Mouse (Mus musculus) adrenal gland, adult 8-10 months (tissue): Measurements from ENCODE around the gene Ddx19a. TPM values are rescaled to one million over a fixed set of nuclear protein-coding genes. Genes with fewer than 3 reads are reported as not detected.
"Not testable (repeated sequence)": the region's sequence is repeated elsewhere in the genome, so short reads cannot be mapped to it uniquely, and the experiment has no call there.

Source experiments
- DNase-seq: peaks from one replicate; pipeline ENCODE4 v3.0.0; 2022
- total RNA-seq, 4 experiments: library from RNA; stranded (reverse); gene quantifications; 2 replicates each; pipeline ENCODE4 v1.2.4; 2022

Ddx19a gene
- total RNA-seq, result 10 to 100 TPM; 38.7 to 52.2 (median 44.5) TPM

DNA sequence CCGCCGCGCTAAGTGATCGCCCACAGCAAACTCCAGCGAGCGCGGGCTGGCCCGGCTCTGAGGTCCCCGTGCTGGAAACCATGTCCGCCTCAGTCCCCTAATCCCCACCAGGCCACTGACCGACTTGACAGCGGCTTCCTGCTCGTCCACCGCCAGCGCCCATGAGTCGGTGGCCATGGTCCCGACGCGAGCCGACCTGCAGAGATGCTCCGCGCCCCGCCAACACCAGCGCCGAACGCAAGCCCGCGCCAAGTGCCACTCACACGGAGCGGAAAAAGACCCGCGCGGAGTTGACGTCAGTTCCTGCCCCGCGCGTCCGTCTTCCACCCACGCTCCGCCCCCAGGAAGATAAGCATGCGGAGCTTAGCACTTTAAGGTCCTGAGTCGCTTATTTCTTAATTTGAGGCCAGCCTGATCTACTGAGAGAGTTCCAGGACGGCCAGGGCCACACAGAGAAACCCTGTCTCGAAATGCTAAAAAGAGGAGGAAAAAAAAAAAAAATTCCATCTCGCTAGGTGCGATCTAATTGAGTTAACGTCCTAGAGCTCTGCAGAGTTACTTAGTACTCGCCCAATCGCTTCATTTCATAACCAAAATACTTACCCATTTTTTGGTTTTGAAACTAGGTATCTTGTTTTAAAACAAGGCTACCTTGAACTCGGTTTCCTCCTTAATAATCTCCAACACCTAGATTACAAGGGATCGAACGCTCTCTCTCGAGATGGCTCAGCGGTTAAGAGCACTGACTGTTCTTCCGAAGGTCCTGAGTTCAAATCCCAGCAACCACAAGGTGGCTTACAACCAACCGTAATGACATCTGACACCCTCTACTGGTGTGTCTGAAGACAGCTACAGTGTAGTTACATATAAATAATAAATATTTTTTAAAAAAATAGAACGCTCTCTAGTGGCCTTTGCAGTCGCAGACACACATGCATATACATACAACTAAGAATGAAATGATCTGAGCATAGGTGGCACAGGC lies at the start of gene Ddx19a:
TSS of gene Ddx19a (minus strand) at position 254 of the 985 bp plus-strand sequence.
- DNase-seq, result peak; percentile 84

DNA sequence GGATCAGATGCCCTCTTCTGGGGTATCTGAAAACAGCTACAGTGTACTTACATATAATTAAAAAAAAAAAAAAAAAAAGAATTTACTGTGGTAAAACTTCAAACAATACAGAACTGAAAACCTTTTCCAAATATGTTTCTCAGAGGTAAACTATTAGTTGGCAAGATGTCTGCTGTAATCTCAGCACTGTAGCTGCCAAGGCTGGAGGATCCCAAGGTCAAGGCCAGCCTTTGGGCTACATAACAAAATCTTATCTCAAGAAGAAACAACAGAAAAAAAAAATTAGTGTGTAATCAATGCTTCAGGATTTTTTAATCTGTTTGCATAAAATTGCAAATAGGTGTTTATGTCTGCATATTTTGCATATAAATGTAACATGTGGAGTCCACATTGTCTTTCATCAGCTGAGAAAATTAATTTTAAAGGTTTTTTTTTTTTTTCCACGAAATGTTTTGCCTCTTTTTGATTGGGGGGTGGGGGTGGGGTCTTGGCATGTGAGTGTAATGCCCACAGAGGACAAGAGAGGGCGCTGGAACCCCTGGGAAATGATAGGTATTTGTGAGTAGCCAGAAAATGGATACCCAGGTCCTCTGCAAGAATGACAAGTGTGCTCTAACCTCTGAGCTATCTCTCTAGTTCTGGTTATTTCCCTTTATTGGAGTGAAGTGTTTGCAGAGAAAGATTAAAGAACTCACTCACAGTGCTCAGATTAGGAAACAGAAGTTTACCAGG lies 46.6 kb upstream of the Ddx19a start:
- DNase-seq, result peak; percentile 52

DNA sequence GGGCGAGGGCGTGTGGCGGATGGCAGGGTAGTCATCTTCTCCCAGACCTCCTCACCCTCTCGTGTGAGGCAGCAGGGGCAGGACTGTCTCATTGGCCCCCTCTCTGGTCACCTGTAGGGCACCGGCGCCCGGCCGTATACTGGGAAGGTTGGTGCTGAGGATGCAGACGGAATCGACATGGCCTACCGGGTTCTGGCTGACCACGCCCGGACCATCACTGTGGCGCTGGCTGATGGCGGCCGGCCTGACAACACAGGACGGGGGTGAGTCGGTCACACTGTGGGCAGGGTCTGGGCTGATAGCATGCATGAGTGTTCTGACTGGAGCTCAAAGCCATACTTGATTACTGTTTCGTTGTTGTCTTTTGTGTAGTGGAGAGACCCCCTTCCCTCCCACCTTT lies 44.9 kb upstream of the Ddx19a start:
- no peak for DNase-seq

DNA sequence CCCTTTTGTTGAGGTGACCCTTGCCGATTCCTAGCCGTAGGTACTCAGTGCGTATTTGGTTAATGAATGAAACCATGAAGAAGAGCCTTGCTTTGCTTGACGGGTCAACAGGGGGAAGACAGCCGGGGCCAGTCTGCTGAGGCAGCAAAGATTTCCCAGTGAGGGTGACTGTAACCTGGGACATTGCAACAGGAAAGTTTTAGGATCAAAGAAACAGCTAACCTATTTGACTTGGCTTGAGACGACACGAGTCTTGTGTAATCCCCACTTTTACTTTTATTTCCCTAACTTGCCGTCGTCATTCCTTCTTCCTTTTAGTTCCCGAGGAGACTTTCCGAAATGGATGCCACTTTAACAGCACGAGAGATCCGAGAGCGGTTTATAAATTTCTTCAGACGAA lies 39.0 kb upstream of the Ddx19a start:
- no peak for DNase-seq

DNA sequence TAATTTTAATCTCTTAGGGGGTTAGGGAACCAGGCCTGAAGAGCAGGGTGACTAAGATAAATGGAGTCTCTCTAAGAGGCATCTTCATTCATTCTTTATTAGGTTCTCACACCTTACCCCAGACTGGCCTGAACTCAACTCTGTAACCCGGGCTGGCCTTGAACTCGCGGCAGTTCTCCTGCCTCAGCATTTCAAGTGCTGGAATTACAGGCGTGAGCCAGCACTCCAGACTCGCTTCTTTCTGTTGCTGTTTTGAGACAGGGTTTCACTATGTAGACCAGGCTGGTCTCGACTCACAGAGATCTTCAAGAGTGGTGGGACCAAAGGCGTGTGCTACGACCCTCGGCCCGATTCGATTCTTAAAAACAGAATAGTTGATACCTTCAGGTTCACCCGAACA lies 36.7 kb upstream of the Ddx19a start:
- DNase-seq, result no peak

DNA sequence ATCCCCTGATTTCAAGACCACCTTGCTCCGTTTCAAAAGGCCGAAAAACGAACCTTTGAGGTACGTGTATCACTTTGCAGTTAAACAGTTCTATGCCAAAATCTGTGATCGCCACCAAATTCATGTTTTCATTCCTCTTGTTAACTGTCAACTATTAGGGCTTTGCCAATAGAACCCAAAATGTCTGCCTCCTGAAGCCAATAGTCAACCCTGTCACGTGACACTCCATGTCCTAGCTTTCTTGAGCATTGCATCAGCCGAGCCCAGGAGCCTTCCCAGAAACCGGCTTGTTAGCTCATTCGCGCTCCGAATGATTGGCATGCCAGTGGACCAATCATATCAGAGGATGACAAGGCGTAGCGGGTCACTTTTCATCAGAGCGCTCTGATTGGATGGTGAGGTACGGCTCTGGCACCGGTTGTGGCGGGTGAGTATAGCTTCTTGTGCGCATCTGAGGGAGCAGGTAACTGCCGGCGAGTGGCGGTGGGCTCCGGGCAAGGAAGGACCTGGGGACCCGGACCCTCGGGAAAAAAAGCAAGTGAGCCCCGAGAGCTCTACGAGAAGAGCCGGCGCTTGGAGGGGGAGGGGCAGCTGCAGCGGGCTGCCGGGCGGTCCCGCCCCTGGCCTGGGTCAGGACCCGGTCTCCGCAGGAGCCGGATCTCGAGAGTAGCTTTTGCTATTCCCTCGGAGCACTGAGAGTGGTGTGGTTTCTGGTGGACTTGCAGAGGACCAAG lies 36.0 kb upstream of the Ddx19a start:
- DNase-seq, result peak; percentile 99

DNA sequence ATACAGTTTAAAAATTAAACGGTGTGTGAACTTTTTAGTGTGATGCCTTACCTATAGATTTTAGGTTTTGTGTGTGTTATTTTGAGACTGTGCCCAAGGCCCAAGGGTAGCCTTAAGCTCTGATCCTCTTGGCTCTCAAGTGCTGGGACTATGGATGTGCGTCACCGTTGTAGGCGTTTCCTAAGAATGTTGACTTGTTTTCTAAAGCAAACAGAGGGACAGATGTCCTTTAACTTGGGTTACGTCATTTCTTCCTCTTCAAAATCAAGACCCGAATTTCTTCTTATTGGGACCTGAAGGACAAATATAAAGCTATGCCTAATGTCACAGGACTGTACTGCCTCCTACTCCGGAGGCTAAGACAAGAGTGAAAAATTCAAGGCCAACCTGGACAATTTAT lies 35.3 kb upstream of the Ddx19a start, which contains the start of gene Aars:
TSS of gene Aars (plus strand) at position 229 of the 400 bp plus-strand sequence.
- DNase-seq, result no peak

DNA sequence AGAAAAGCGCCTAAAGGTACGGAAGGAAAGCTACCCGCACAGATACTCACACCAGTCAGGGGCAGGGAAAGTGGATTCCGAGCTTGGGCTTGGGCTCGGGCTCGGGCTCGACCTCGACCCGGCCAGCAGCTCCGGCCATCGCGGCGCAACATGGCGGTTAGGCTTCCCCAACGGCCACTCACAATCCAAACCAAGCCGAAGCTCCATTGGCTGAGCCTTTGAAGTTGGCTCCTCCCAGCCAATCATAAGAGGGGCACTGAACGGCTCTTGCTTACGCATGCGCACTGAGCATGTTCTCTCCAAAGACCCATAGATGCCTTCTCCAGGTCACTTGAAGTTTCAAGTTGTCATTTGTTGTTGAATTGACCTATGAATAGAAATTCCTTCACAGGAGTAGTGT lies 34.0 kb upstream of the Ddx19a start, which contains the start of gene Ddx19b:
TSS of gene Ddx19b (minus strand) at position 180 of the 400 bp plus-strand sequence.
- no peak for DNase-seq

DNA sequence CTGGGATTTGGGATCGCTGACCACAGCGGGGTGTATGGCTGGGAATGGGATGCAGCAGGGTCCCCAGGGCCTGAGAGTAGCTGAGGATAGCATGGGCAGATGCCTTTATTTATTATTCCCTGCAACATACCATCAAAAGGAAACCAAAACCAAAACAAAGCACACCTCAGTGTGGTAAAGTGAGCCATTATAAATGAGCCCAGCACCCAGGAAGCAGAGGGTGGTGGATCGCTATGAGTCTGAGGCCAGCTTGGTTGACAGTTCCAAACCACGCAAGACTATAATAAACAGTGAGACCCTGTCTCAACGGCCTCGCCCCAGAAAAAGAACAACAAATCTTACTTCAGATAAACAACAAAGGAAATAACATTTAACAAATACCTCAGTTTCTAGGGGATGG lies 32.4 kb upstream of the Ddx19a start:
- no peak for DNase-seq

DNA sequence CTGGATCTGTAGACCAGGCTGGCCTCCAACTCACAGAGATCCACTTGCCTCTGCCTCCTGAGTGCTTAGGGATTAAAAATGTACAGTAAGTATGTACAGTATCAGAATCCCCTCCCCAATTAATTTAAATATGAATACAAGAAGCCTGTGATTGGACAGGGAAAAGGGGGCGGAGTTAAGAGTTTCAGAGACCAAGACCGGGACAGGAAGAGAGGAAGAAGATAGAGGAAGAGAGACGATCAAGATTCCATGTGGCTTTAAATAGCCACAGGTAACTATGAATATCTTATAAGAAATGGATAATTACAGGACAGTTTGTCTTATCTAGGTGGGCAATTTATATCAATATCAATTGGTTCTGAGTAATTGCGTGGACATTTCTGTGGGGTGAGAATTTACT lies 32.0 kb upstream of the Ddx19a start:
- DNase-seq, result no peak

DNA sequence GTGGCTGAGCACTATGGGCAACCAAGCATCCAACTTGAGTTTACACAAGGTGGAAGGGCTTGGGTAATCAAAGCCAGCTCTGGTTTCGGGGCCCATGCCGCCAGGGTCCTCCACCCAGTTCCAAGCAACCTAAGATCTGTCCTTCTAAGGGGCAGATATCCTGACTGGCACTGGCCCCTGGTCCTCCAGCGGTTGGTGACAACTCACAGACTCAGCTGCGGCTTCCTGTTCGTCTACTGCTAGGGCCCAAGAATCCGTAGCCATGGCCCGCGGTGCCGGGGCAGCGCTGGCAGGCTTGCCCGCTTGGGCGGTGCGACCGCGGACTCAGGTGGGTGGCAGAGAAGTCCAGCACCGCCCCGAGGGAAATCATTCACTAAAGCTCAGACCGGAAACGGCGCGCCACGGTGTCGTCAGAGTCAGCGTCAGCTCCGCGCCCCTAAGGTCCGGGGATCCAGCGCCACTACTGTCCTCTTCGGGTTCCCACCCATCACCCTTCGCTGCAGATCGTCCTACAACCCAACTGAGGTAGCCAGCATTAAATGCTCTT lies 29.9 kb upstream of the Ddx19a start:
- peak; percentile 86 for DNase-seq

DNA sequence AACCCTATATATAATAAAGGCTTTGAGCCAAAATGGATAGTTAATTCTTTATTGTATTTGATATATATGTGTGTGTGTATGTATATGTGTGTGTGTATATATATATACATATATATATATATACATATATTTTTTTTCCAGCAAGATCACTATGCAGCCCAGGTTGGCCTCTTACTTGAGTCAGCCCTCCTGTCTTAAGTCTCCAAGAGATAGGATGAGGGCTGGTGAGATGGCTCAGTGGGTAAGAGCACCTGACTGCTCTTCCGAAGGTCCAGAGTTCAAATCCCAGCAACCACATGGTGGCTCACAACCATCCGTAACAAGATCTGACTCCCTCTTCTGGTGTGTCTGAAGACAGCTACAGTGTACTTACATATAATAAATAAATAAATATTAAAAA lies 29.0 kb upstream of the Ddx19a start:
- DNase-seq, result not testable (repeated sequence)

DNA sequence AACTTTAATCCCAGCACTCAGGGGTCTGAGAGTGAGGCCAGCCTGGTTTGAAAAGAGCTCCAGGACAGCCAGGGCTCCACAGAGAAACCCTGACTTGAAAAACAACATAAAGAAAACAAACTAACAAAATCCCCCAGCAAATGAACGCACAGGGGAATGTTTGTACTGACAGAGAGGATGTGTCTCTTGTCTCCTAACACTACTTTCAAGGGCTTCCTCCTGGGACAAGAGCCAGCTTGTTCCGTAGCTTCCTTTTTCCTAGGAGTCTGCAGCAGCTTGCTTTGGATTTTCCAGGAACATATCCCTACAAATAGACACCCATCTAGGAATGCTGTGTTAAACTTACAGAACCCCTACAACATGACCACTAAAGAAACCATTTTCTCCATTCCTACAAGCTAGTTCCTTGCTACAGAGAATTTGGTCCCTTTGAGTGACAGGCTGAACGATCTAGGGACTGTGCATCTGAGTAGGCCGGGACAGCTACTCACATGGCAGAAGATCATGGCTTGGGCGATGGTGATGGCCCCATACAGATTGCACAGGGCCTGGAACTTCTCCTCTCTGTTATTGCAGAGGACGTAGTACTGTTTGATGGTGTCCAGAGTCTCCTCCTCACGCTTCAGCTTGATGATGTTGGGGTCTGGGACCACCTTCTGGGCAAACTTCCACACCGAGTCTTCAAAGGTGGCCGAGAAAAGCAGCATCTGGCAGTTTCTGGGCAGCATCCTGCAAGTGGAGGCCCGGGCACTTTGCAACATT lies 12.8 kb upstream of the Ddx19a start:
- DNase-seq, result not testable (repeated sequence)

DNA sequence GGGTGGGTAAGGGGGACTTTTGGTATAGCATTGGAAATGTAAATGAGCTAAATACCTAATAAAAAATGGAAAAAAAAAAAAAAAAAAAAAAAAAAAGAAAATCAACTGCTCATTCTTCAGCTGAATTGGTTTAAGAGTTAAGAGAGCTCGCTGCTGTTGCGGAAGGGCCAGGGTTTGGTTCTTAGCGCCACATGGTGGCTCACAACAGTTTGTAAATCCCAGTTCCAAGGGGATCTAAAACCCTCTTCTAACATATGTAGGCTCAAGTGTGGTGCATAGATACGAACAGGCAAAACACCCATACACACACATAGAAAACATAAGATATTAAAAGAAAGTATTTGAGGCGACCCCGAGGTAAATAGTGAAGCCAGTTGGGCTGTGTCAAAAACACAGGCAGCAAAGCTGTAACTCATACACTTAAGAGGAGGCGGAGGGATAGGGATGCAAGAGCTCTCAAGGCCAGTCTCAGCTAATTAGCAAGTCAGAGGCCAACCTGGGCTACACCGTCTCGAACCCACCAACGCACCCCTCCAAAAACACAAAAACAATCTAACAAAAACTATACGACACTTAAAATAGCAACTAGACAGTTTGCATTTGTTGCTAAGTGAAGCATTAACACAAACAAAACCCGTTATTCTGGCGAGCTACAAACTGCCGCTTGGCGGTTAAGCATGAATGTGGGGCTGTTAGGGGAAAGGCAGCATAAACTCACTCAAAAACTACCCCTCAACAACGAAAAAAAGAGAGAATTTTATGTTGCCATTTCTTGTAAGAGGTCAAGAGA lies 764 bp downstream of the Ddx19a start:
- no peak for DNase-seq

DNA sequence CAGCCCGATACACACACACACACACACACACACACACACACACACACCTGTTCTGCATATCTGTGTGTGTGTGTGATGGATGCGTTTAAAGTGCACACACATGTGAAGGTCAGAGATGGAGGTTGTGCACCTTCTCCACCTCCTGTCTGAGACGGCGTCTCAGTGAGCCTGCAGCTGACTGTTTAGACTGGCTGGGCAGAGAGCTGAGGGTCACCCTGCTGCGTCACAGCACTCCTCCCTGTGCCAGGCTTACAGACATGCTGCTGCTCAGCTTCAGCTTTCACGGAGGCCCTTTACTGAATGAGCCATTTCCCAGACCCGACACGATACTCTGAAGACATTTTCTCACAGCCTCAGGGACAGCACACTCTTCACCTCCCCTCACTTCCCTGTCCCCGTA lies 7.6 kb downstream of the Ddx19a start:
- no peak for DNase-seq

DNA sequence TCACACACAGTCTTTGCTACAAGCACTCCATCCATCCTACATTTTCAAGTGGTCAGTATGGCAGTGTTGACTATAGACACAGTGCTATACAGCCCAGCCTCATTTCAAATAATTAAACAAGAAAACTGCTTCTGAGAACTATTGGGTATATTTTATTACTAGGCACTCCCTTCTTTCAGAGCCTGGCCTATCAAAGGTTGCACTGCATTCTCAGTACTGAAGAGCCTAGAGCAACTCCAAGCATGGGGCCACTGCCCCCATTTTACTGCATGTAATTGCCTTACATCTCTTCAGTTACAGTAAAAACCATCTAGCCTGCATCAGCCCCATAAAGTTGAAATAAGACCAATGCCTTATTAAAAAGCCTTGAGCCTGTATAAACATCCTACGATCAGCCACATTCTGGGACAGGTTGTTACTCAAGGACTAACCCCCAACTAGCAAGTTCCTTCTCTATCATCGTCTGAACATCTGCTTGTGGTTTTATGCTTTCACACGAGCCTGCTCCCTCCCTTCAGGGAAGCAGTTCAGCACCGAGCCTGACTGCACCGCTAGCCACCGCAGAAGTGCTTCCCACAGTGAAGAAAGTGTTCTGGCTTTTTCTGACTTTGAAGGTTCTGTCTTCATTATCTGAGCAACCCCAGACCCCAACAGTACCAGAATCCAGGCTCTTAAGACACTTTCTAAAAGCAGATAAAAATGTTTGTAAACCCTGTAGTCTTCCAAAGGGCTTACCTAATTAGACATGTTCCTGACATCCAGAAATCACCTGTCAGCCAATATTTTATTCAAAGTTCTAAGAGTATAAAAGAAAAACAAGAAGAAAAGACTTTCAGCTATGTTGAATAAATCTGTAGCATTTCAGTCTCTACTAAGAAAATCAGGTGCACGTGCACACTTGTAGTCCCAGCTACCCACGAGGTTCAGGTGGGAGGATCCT lies 9.5 kb downstream of the Ddx19a start:
- no peak for DNase-seq

DNA sequence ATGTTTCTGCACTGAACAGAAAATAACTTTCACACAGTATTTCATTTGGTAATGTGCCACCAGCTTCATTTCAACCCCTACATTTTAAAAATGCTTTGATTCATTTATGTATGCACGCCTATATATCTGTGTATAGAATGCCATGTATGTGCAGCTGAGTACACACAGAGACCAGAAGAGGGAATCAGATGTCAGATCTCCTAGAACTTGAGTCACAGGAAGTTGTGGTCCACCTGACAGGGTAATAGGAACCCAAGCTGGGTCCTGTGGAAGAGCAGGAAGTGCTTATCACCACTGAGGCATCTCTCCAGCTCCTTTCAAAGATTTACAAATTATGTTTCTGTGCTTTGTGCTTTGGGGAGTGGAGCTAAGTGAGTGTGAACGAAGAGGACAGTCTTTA lies 16.3 kb downstream of the Ddx19a start:
- no peak for DNase-seq

DNA sequence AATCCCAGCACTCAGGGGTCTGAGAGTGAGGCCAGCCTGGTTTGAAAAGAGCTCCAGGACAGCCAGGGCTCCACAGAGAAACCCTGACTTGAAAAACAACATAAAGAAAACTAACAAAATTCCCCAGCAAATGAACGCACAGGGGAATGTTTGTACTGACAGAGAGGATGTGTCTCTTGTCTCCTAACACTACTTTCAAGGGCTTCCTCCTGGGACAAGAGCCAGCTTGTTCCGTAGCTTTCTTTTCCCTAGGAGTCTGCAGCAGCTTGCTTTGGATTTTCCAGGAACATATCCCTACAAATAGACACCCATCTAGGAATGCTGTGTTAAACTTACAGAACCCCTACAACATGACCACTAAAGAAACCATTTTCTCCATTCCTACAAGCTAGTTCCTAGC lies 19.6 kb downstream of the Ddx19a start:
- not testable (repeated sequence) for DNase-seq

DNA sequence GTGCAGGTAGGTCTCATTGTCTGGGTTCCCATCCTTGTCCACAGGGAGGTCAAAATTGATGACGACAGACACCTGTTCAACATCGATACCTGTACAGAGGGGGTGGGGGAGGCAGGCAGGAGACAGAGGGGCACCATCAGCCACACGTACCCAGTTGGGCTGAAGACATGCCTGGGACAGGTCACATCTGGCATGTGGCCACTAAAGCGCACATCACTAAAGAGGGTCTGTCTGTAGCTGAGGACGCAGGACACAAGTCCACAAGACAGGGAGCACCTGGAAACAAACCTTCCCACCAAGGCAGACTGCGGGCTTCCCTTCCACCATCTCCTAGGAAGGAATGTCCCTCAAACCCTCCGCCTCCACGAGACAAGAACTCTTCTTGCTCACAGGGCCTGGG lies 21.1 kb downstream of the Ddx19a start:
- DNase-seq, result not testable (repeated sequence)
